Mouse (Mus musculus): ENCODE measurements around the gene Olfr535. TPM values are rescaled to one million over a fixed set of nuclear protein-coding genes. Genes with fewer than 3 reads are reported as not detected.

Olfr535 gene
- polyA plus RNA-seq, 1 experiment from 2014 or later: not detected

GRCm38 (mm10) chr7:140539746-140540145, 55.7 kb downstream of the Olfr535 start:
- Histone ChIP-seq H3K27ac (ENCODE audit: low read depth) (no peak overlapping the region), H3K27me3 (replicated peaks; ENCODE audit: control insufficient read depth, insufficient read depth, low read length) (no peaks in the 10 kb centered on the region), H3K36me3 (ENCODE audit: control insufficient read depth, insufficient read depth, low read length) (no peaks in the 10 kb centered on the region), H3K4me3 (ENCODE audit: low read depth, low read length) (no peak overlapping the region), H3K9me3 (ENCODE audit: control insufficient read depth, low read length) (no peaks in the 10 kb centered on the region), H3K4me2 (ENCODE audit: low read length) (no peak overlapping the region), H3K4me1 (replicated peaks; ENCODE audit: control insufficient read depth, insufficient read depth, low read length) (no peaks in the 10 kb centered on the region), H3K9ac (ENCODE audit: low read length) (no peak overlapping the region)
- ATAC-seq (replicated peaks; ENCODE audit: low FRiP score, low TSS enrichment, low read depth) (no peak), DNase-seq (ENCODE audit: low spot score) (no peak)
- WGBS: 74% methylated on average over 2 of the region's 2 CpGs

Other genes starting within 250 kb of the Olfr535 start
- not detected in 2 replicates for gene 5830411N06Rik, start 236.9 kb upstream of the Olfr535 start, polyA plus RNA-seq (2014; fragmentation: Nextera tagmentation; extraction: Ambion mirVana)
- not detected in 2 replicates for gene Olfr525, start 163.4 kb upstream of the Olfr535 start, polyA plus RNA-seq (2014; fragmentation: Nextera tagmentation; extraction: Ambion mirVana)
- gene Olfr527, start 150.2 kb upstream of the Olfr535 start, polyA plus RNA-seq (2014; fragmentation: Nextera tagmentation; extraction: Ambion mirVana): not detected in 2 replicates
- gene Olfr60, start 122.5 kb upstream of the Olfr535 start, polyA plus RNA-seq (2014; fragmentation: Nextera tagmentation; extraction: Ambion mirVana): not detected in 2 replicates
- not detected in 2 replicates for gene Olfr530, start 107.9 kb upstream of the Olfr535 start, polyA plus RNA-seq (2014; fragmentation: Nextera tagmentation; extraction: Ambion mirVana)
- not detected in 2 replicates for gene Olfr531, start 81.3 kb upstream of the Olfr535 start, polyA plus RNA-seq (2014; fragmentation: Nextera tagmentation; extraction: Ambion mirVana)
- gene Olfr532, start 62.6 kb upstream of the Olfr535 start, polyA plus RNA-seq (2014; fragmentation: Nextera tagmentation; extraction: Ambion mirVana): not detected in 2 replicates
- not detected in 2 replicates for gene Olfr533, start 20.8 kb upstream of the Olfr535 start, polyA plus RNA-seq (2014; fragmentation: Nextera tagmentation; extraction: Ambion mirVana)
- gene Olfr536, start 23.2 kb downstream of the Olfr535 start, polyA plus RNA-seq (2014; fragmentation: Nextera tagmentation; extraction: Ambion mirVana): not detected in 2 replicates
- gene Olfr538, start 83.7 kb downstream of the Olfr535 start, polyA plus RNA-seq (2014; fragmentation: Nextera tagmentation; extraction: Ambion mirVana): not detected in 2 replicates
- gene Olfr46, start 117.1 kb downstream of the Olfr535 start, polyA plus RNA-seq (2014; fragmentation: Nextera tagmentation; extraction: Ambion mirVana): not detected in 2 replicates
- gene Olfr61, start 144.8 kb downstream of the Olfr535 start, polyA plus RNA-seq (2014; fragmentation: Nextera tagmentation; extraction: Ambion mirVana): not detected in 2 replicates
- gene Olfr53, start 162.2 kb downstream of the Olfr535 start, polyA plus RNA-seq (2014; fragmentation: Nextera tagmentation; extraction: Ambion mirVana): not detected in 2 replicates
- gene Olfr539, start 175.7 kb downstream of the Olfr535 start, polyA plus RNA-seq (2014; fragmentation: Nextera tagmentation; extraction: Ambion mirVana): not detected in 2 replicates
- gene Olfr45, start 197.7 kb downstream of the Olfr535 start, polyA plus RNA-seq (2014; fragmentation: Nextera tagmentation; extraction: Ambion mirVana): not detected in 2 replicates
- not detected in 2 replicates for gene Olfr541, start 213.1 kb downstream of the Olfr535 start, polyA plus RNA-seq (2014; fragmentation: Nextera tagmentation; extraction: Ambion mirVana)